Mouse (Mus musculus): ENCODE measurements at regions not wholly inside any gene's neighbourhood (a gene's known extent, or its start where the extent isn't known, plus 50 kb on each side); places are given as distances from the start of the nearest gene placed in this dataset.

GRCm38 (mm10) chr7:111305196-111305595 lies 222.4 kb upstream of the Eif4g2 start:
- no peak for TF ChIP-seq EP300 (IDR thresholded peaks at IDR 0.05; ENCODE audit: insufficient read depth, low read depth, low read length)
- peak; percentile 47 for TF ChIP-seq CTCF (IDR thresholded peaks at IDR 0.05)
- no peak for TF ChIP-seq POLR2A (IDR thresholded peaks at IDR 0.05; ENCODE audit: insufficient read depth, low read depth, low read length)
